Mouse (Mus musculus) urinary bladder, postnatal 4 days (tissue): ENCODE results near the gene Gm2115.

Experiments used
- DNase-seq, 2 experiments: peaks; one replicate each; pipeline ENCODE4 v3.0.0; 2021 to 2022; ENCODE audit warnings: low spot score in 2 of 2

Gene Gm2115

GRCm38 (mm10) chr7:84586360-84587100, 57.8 kb downstream of the Gm2115 start:
- no peak for DNase-seq

- DNase-seq = no peak
These were observed 58.5 kb downstream of the Gm2115 start for GRCm38 (mm10) chr7:84587101-84587783.

GRCm38 (mm10) chr7:84590622-84591021, 61.9 kb downstream of the Gm2115 start:
- DNase-seq = no peak

- DNase-seq = peak in 1 of 2 experiments; percentile 28
These were observed 62.6 kb downstream of the Gm2115 start for GRCm38 (mm10) chr7:84591347-84591746.

- DNase-seq = no peak
These were observed 65.5 kb downstream of the Gm2115 start for GRCm38 (mm10) chr7:84594087-84594916.

- no peak for DNase-seq
These were observed 66.2 kb downstream of the Gm2115 start for GRCm38 (mm10) chr7:84594917-84595303.

- no peak for DNase-seq
These were observed 67.2 kb downstream of the Gm2115 start for GRCm38 (mm10) chr7:84596002-84596401.

GRCm38 (mm10) chr7:84596633-84597032, 67.9 kb downstream of the Gm2115 start:
- no peak for DNase-seq

- DNase-seq = no peak
These were observed 71.9 kb downstream of the Gm2115 start for GRCm38 (mm10) chr7:84600631-84601030.

- DNase-seq = no peak
These were observed 72.6 kb downstream of the Gm2115 start for GRCm38 (mm10) chr7:84601331-84601730.

- no peak for DNase-seq
These were observed 75.7 kb downstream of the Gm2115 start for GRCm38 (mm10) chr7:84604501-84604900.

- DNase-seq = no peak
These were observed 76.4 kb downstream of the Gm2115 start for GRCm38 (mm10) chr7:84605033-84605687.

- peak; percentile 78 to 84 for DNase-seq
These were observed 77.0 kb downstream of the Gm2115 start for GRCm38 (mm10) chr7:84605704-84606292.

GRCm38 (mm10) chr7:84606293-84606749, 77.6 kb downstream of the Gm2115 start, which contains the start of gene Fah:
Gene Fah, minus strand, starts transcription at chr7:84606722.
- DNase-seq = peak in 1 of 2 experiments; percentile 30

- DNase-seq = no peak
These were observed 82.9 kb downstream of the Gm2115 start for GRCm38 (mm10) chr7:84611609-84612008.

GRCm38 (mm10) chr7:84612445-84612844, 83.7 kb downstream of the Gm2115 start:
- no peak for DNase-seq

- no peak for DNase-seq
These were observed 90.2 kb downstream of the Gm2115 start for GRCm38 (mm10) chr7:84618951-84619350.

GRCm38 (mm10) chr7:84620956-84621355, 92.2 kb downstream of the Gm2115 start:
- no peak for DNase-seq

- no peak for DNase-seq
These were observed 95.0 kb downstream of the Gm2115 start for GRCm38 (mm10) chr7:84623718-84624117.

- DNase-seq = no peak
These were observed 103.1 kb downstream of the Gm2115 start for GRCm38 (mm10) chr7:84631878-84632277.
